Mouse (Mus musculus) spleen, adult 2 months (tissue): Measurements from ENCODE around the gene Drc3.

Experiments used
- CTCF ChIP-seq: fragments of 200-500 bp; IDR thresholded peaks from 2 replicates; pipeline ENCODE4 v1.5.1; 2011; ENCODE audit warnings: mild to moderate bottlenecking, inconsistent platforms; ENCODE audit not compliant: insufficient read depth, insufficient read length, insufficient replicate concordance; ENCODE audit errors: extremely low read depth
- POLR2A ChIP-seq: fragments of 200-500 bp; IDR thresholded peaks from 2 replicates; pipeline ENCODE4 v1.6.1; 2011; ENCODE audit warnings: low read depth, low read length, inconsistent platforms

- TF ChIP-seq POLR2A (no peak), CTCF (no peak)
Measured at GRCm38 (mm10) chr11:60416590-60416962, 63.4 kb downstream of the Drc3 start.
